Mouse (Mus musculus) megakaryocyte, embryonic 14.5 days (primary cell): ENCODE results near the gene Rps11.

Source experiments
- FLI1 ChIP-seq: IDR thresholded peaks from 2 replicates; pipeline ENCODE4 v1.6.1; 2012; ENCODE audit warnings: low read length, inconsistent platforms, mixed read lengths
- GATA1 ChIP-seq: IDR thresholded peaks from 3 replicates; pipeline ENCODE4 v1.6.1; 2012; ENCODE audit warnings: mixed read lengths, low read length, inconsistent platforms, borderline replicate concordance

DNA sequence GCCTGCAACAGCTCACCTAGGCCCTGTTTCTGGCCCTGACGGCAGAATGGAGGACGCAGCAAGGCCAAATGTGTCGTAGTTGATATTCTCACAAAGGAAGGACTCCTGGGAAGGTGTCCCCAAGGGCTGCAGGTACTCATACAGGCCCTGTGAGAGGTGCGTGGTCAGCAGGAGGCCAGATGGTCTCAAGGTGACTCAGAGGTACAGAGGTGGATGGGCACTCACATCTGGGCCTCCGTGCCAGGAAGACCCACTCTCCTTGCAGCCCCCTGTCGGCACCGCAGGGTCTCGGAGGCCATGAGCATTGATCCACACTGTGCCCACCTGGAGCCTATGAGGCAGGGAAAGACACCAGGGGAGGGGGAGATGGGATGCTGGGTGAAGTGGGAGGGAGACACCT, 21.2 kb upstream of the Rps11 start:
- TF ChIP-seq GATA1 = no peak
- TF ChIP-seq FLI1 = no peak
